Mouse (Mus musculus) pancreas, adult 10 weeks (tissue): ENCODE measurements around the gene Serpina7. TPM values are rescaled to one million over a fixed set of nuclear protein-coding genes. Genes with fewer than 3 reads are reported as not detected.

Experiments used
- polyA plus RNA-seq: library from polyadenylated mRNA; stranded (reverse); fragments of 350-450 nt; fragmentation: Illumina TruSeq; extraction: RNeasy Lipid Tissue Mini Kit (QIAGEN cat#74804); gene quantifications from one replicate; pipeline ENCODE4 v1.2.3, GENCODE M21; 2015; ENCODE audit warnings: low read depth, low replicate concordance; ENCODE audit not compliant: insufficient read depth

Gene Serpina7
- not detected for polyA plus RNA-seq

DNA sequence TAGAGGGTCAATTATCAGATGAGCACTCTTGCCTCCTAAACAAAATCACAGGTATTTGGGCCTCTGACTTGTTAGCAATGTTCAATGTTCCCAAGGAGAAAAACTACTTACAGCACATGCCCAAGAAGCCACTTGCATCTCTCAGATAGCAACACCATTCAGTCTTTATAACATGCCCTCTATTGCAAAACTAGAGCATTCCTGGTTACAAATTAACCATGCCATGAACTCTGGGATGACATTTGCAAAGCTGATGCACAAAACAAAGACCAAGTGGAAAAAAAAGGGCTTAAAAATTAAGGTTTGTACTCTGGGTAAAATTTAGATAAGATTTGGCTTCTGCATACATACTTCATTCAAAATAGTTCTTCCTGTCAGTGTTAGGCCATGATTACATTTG lies at the start of gene Serpina7:
TSS of gene Serpina7 (minus strand) at position 160 of the 400 bp plus-strand sequence.

DNA sequence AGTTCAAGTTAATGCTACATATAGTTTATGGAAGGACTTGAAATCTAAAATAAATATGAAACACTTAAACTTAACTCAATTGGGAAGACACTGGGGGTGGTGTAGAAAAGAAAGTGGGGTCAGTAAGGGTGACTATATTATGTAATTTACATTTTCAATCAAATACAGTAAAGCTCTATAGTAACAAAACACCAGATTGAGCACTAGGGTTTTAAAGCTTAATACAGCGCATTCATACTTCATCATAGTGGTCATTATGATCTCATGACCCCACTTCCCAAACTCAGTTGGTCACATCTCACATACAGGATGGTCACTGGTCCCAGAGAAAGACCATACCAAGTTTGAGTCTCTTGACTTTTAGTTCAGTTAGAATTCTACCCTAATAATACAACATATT lies 907 bp upstream of the Serpina7 start, which contains the start of gene 4930513O06Rik:
TSS of gene 4930513O06Rik (plus strand) at position 301 of the 400 bp plus-strand sequence.

Other genes starting within 250 kb of the Serpina7 start
- 0.13 TPM for gene Nrk, start 170.8 kb downstream of the Serpina7 start, polyA plus RNA-seq
- gene 4930513O06Rik, start 1.0 kb upstream of the Serpina7 start, polyA plus RNA-seq, result not detected
- not detected for gene 4933428M09Rik, start 94.0 kb upstream of the Serpina7 start, polyA plus RNA-seq
- 0.54 TPM for gene Mum1l1, start 124.8 kb upstream of the Serpina7 start, polyA plus RNA-seq
- not detected for gene Trap1a, start 248.4 kb upstream of the Serpina7 start, polyA plus RNA-seq